Mouse (Mus musculus): ENCODE results near the gene Gm13090. TPM values are rescaled to one million over a fixed set of nuclear protein-coding genes. Genes with fewer than 3 reads are reported as not detected.
A peak's percentile ranks its signal among the peaks of the same experiment; 100 is the strongest.

Gm13090 gene
- polyA plus RNA-seq (2012; rRNA removed): not detected in 2 replicates
- polyA plus RNA-seq (2014; fragmentation: Nextera tagmentation; extraction: Ambion mirVana): not detected in 2 replicates

DNA sequence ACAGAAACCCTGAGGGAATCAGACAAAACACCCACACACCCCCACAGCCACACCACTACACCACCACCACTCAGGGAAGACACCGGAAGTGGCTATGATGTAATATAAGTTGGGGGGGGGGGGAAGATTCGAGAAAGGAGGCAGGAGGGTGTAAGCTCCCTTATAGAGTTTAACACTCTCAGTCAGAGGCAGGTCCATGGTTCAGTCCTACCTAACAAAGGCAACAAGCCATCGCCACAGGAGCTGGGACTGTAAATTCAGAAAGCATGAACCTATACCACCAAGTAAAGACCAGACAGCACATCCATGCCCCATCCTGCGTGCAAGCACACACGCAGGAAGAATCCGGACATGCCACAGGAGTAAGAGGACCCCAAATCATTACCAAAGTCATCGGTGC, at the start of gene Gm13090:
Gm13090 (plus strand) TSS at position 301 of the 400 bp plus-strand sequence.
- H3K27me3 ChIP-seq (ENCODE audit: control insufficient read depth, insufficient read depth, low read length): no peaks in the 10 kb centered on the region
- peaks cover 7% of the 10 kb centered on the region; the same call in 1 of the 2 replicates for H3K36me3 ChIP-seq (ENCODE audit: control insufficient read depth, insufficient read depth, low read length)
- H3K9ac ChIP-seq (ENCODE audit: low read depth, low read length, severe bottlenecking): no peak within 1 kb of the TSS
- H3K4me1 ChIP-seq (ENCODE audit: control insufficient read depth, insufficient read depth, low read length): no peaks in the 10 kb centered on the region
- H3K27ac ChIP-seq (replicated peaks; ENCODE audit: low read depth, low read length): no peak within 1 kb of the TSS
- no peak within 1 kb of the TSS for H3K4me2 ChIP-seq (replicated peaks; ENCODE audit: low read depth, low read length, severe bottlenecking)
- no peak for DNase-seq (ENCODE audit: low spot score)
- H3K4me3 ChIP-seq (replicated peaks; ENCODE audit: low read length): no peak within 1 kb of the TSS
- TF ChIP-seq POLR2A (IDR thresholded peaks at IDR 0.05; ENCODE audit: borderline replicate concordance, extremely low read depth, insufficient read depth, insufficient read length): no peak
- 84% methylated on average over 7 of the region's 7 CpGs for WGBS
- ATAC-seq (ENCODE audit: low FRiP score, low read depth): no peak
- no peaks in the 10 kb centered on the region for H3K9me3 ChIP-seq (ENCODE audit: control insufficient read depth, low read length)

DNA sequence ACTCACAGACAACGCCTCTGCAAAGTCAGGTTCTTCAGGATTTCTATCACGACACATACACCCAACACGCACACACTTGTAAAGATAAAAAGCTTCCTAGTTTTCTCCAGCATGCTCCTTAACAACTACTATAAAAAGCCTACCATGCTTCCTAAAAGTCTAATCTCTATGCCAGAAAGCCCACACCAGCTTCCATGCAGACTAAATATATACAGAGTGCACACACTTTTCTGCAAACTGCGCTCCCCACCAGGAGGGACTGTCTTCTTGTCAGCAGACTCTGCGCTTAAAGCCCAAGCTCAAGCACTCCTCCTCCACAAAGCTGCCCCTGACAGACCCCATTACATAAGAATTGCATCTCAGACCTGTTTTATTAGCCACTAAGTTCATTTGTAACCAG, 47.9 kb upstream of the Gm13090 start:
- H3K4me2 ChIP-seq (replicated peaks; ENCODE audit: low read depth, low read length, severe bottlenecking): no peak overlapping the region
- no peak for ATAC-seq (ENCODE audit: low FRiP score, low read depth)
- no peak overlapping the region for H3K9ac ChIP-seq (ENCODE audit: low read depth, low read length, severe bottlenecking)
- WGBS: 67% methylated on average over 5 of the region's 5 CpGs
- no peak overlapping the region for H3K4me3 ChIP-seq (replicated peaks; ENCODE audit: low read length)
- TF ChIP-seq POLR2A (IDR thresholded peaks at IDR 0.05; ENCODE audit: borderline replicate concordance, extremely low read depth, insufficient read depth, insufficient read length): no peak
- no peaks in the 10 kb centered on the region for H3K9me3 ChIP-seq (ENCODE audit: control insufficient read depth, low read length)
- DNase-seq (ENCODE audit: low spot score): no peak
- H3K27me3 ChIP-seq (ENCODE audit: control insufficient read depth, insufficient read depth, low read length): no peaks in the 10 kb centered on the region
- H3K27ac ChIP-seq (replicated peaks; ENCODE audit: low read depth, low read length): no peak overlapping the region
- peaks cover under 1% of the 10 kb centered on the region; the same call in 1 of the 2 replicates for H3K36me3 ChIP-seq (ENCODE audit: control insufficient read depth, insufficient read depth, low read length)
- H3K4me1 ChIP-seq (ENCODE audit: control insufficient read depth, insufficient read depth, low read length): peaks cover 5% of the 10 kb centered on the region; the same call in 1 of the 2 replicates

DNA sequence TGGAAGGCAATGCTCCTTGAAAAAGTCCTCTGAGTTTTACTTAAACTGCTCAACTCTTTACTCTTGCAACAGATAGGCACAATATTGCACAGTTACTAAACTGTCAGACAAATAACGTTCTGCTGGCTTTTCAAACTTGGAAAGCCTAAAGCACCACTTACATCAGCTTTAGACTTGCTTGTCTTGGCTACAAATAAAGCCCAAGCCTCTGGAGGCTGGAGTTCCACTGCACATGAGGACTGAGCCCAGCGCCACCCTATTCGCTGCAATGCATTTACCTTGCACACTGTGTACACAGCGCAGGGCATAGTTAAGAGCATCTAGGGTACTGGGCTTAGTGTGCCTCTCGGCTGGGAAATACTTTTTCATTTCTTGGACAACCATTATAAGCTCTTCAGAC, 46.1 kb upstream of the Gm13090 start:
- peaks cover 15% of the 10 kb centered on the region for H3K36me3 ChIP-seq (ENCODE audit: control insufficient read depth, insufficient read depth, low read length)
- no peaks in the 10 kb centered on the region for H3K9me3 ChIP-seq (ENCODE audit: control insufficient read depth, low read length)
- TF ChIP-seq POLR2A (IDR thresholded peaks at IDR 0.05; ENCODE audit: borderline replicate concordance, extremely low read depth, insufficient read depth, insufficient read length): no peak
- 40% methylated on average over 5 of the region's 5 CpGs for WGBS
- peak overlapping the region; percentile 64 for H3K4me3 ChIP-seq (replicated peaks; ENCODE audit: low read length)
- peak overlapping the region; percentile 99 for H3K4me2 ChIP-seq (replicated peaks; ENCODE audit: low read depth, low read length, severe bottlenecking)
- DNase-seq (ENCODE audit: low spot score) (no peak), ATAC-seq (ENCODE audit: low FRiP score, low read depth) (no peak)
- H3K9ac ChIP-seq (ENCODE audit: low read depth, low read length, severe bottlenecking): no peak overlapping the region
- H3K4me1 ChIP-seq (ENCODE audit: control insufficient read depth, insufficient read depth, low read length): peaks cover 5% of the 10 kb centered on the region; the same call in 1 of the 2 replicates
- H3K27ac ChIP-seq (replicated peaks; ENCODE audit: low read depth, low read length): no peak overlapping the region
- H3K27me3 ChIP-seq (ENCODE audit: control insufficient read depth, insufficient read depth, low read length): no peaks in the 10 kb centered on the region

DNA sequence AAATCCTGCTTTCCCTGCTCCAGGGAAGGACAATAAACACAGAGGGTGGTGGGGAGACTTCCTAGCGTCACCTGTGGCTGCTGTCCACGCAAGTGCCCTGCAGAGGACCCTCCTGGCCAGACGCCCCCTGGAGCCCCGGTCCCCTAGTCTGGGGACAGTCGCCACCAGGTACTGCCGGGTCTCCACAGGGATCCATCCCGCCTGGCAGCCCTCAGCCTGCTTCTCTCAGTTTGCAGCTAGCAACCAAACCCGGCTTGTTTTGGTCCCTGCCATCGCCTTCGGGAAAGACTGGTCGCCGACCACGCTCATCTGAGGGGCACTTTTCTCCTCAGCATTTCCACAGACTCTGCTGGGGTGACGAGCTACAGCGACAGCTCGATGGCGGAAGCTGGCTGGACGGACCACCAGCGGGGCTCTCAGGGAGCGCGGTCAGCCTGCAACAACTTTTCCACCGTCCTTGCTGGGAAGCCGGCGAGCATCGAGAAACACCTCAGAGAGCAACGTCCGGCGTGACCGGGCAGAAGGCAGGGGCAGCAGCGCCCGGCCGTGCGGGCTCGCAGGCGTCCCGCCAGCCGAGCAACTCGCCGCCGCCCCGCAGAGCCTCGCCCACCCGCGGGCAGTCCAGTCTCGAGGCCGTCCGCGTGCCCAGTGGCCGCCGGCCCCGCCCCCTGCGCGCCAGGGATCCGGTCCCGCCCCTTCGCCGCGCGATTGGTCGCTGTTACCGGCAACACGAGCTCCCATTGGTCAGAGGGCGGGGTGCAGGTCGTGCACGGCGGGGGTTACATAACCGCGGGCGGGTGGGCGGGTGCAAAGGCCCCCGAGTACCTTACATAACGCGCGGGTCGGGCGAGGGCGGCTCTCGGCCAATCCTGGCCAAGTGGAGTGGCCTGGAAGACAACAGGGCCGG, 45.1 kb upstream of the Gm13090 start, which contains the start of gene Per3:
Per3 (minus strand) TSS at position 629 of the 907 bp plus-strand sequence.
- Histone ChIP-seq H3K4me1 (ENCODE audit: control insufficient read depth, insufficient read depth, low read length) (peaks cover 5% of the 10 kb centered on the region; the same call in 1 of the 2 replicates), H3K27ac (replicated peaks; ENCODE audit: low read depth, low read length) (0 out of 2 replicates have a peak within 1 kb of the TSS, but pooled peaks have one; percentile 13), H3K4me3 (replicated peaks; ENCODE audit: low read length) (peak within 1 kb of the TSS; percentile 64), H3K27me3 (ENCODE audit: control insufficient read depth, insufficient read depth, low read length) (no peaks in the 10 kb centered on the region), H3K9ac (ENCODE audit: low read depth, low read length, severe bottlenecking) (peak within 1 kb of the TSS; percentile 65), H3K9me3 (ENCODE audit: control insufficient read depth, low read length) (no peaks in the 10 kb centered on the region), H3K36me3 (ENCODE audit: control insufficient read depth, insufficient read depth, low read length) (peaks cover 24% of the 10 kb centered on the region), H3K4me2 (replicated peaks; ENCODE audit: low read depth, low read length, severe bottlenecking) (peak within 1 kb of the TSS; percentile 99)
- ATAC-seq (ENCODE audit: low FRiP score, low read depth): peak; percentile 98
- 0 out of 2 replicates have a peak, but pooled peaks have one; percentile 62 for TF ChIP-seq POLR2A (IDR thresholded peaks at IDR 0.05; ENCODE audit: borderline replicate concordance, extremely low read depth, insufficient read depth, insufficient read length)
- WGBS: under 1% methylated on average over 47 of the region's 79 CpGs
- peak; percentile 91 for DNase-seq (ENCODE audit: low spot score)

DNA sequence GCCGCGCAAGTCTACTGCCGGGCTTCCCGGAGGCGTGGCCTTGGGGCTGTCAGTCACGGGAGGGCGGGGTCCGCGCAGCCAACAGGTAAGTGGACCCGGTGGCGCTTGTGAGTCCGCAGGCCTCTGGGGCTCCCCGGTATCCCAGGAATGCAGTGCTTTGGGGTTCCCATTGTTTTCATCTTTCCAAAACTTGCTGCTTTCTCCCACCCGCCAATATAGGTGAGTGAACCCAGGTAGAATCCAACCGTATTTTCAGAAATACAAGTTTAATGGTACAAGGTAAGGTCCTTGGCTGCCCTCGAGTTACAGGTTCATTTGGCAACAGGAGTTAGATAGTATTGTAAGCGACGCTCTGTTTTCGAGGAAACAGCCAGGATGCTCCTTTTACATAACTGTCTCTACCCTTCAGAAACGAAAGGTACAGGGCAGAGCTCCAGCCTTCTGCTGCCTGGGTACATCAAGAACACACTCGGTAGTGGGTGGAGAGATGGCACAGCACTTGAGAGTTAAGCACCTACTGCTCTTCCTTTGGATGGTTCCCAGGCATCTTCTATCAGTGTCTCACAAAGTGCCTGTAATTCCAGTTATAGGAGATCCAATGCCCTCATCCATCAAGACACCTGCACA, 44.3 kb upstream of the Gm13090 start:
- Histone ChIP-seq H3K27me3 (ENCODE audit: control insufficient read depth, insufficient read depth, low read length) (no peaks in the 10 kb centered on the region), H3K9me3 (ENCODE audit: control insufficient read depth, low read length) (no peaks in the 10 kb centered on the region), H3K27ac (replicated peaks; ENCODE audit: low read depth, low read length) (no peak overlapping the region), H3K36me3 (ENCODE audit: control insufficient read depth, insufficient read depth, low read length) (peaks cover 31% of the 10 kb centered on the region), H3K9ac (ENCODE audit: low read depth, low read length, severe bottlenecking) (peak overlapping the region; percentile 41), H3K4me2 (replicated peaks; ENCODE audit: low read depth, low read length, severe bottlenecking) (peak overlapping the region; percentile 99), H3K4me1 (ENCODE audit: control insufficient read depth, insufficient read depth, low read length) (peaks cover 5% of the 10 kb centered on the region; the same call in 1 of the 2 replicates), H3K4me3 (replicated peaks; ENCODE audit: low read length) (peak overlapping the region; percentile 64)
- WGBS: 5% methylated on average over 14 of the region's 21 CpGs
- ATAC-seq (ENCODE audit: low FRiP score, low read depth) (no peak), DNase-seq (ENCODE audit: low spot score) (no peak)
- no peak for TF ChIP-seq POLR2A (IDR thresholded peaks at IDR 0.05; ENCODE audit: borderline replicate concordance, extremely low read depth, insufficient read depth, insufficient read length)
